Mouse (Mus musculus) bone marrow, adult 2 months (tissue): ENCODE measurements around the gene Gm3045. TPM values are rescaled to one million over a fixed set of nuclear protein-coding genes. Genes with fewer than 3 reads are reported as not detected.
A peak's percentile ranks its signal among the peaks of the same experiment; 100 is the strongest.

Experiments
- H3K27ac ChIP-seq: fragments of 200-500 bp; 2 replicates; pipeline ENCODE4 v1.5.1; 2012; ENCODE audit warnings: low read depth, mild to moderate bottlenecking, control low read depth, inconsistent platforms, low read length; ENCODE audit not compliant: control insufficient read depth, poor library complexity, insufficient read depth
- H3K4me1 ChIP-seq: fragments of 200-500 bp; 2 replicates; pipeline ENCODE4 v1.6.1; 2011; ENCODE audit warnings: low read length; ENCODE audit not compliant: control insufficient read depth, insufficient read depth
- H3K4me3 ChIP-seq: fragments of 200-500 bp; replicated peaks from 2 replicates; pipeline ENCODE3; 2011; ENCODE audit warnings: mild to moderate bottlenecking, low read depth, low read length, control low read depth; ENCODE audit not compliant: control insufficient read depth
- CTCF ChIP-seq: fragments of 200-500 bp; IDR thresholded peaks from 2 replicates; pipeline ENCODE4 v1.5.1; 2011; ENCODE audit warnings: low read length, control low read depth; ENCODE audit not compliant: control insufficient read depth, insufficient read depth
- POLR2A ChIP-seq: fragments of 200-500 bp; IDR thresholded peaks from 2 replicates; pipeline ENCODE4 v1.6.1; 2011; ENCODE audit warnings: low read depth, mild to moderate bottlenecking, control low read depth, low read length, borderline replicate concordance; ENCODE audit not compliant: control insufficient read depth
- WGBS: fragments of 180-500 bp; shearing (Covaris S2); methylation state at CpG from one replicate; pipeline ENCODE4 v1.1.7; 2018; 5-methylcytosine and 5-hydroxymethylcytosine counted together
- polyA plus RNA-seq: library from polyadenylated mRNA; stranded (reverse); fragments of >200 nt; gene quantifications from 2 replicates; pipeline ENCODE4 v1.2.4, GENCODE M21; 2011; ENCODE audit warnings: low replicate concordance; ENCODE audit not compliant: missing spikeins, insufficient read depth, insufficient read length

Gm3045 gene
- polyA plus RNA-seq, 1 experiment, result not detected

DNA sequence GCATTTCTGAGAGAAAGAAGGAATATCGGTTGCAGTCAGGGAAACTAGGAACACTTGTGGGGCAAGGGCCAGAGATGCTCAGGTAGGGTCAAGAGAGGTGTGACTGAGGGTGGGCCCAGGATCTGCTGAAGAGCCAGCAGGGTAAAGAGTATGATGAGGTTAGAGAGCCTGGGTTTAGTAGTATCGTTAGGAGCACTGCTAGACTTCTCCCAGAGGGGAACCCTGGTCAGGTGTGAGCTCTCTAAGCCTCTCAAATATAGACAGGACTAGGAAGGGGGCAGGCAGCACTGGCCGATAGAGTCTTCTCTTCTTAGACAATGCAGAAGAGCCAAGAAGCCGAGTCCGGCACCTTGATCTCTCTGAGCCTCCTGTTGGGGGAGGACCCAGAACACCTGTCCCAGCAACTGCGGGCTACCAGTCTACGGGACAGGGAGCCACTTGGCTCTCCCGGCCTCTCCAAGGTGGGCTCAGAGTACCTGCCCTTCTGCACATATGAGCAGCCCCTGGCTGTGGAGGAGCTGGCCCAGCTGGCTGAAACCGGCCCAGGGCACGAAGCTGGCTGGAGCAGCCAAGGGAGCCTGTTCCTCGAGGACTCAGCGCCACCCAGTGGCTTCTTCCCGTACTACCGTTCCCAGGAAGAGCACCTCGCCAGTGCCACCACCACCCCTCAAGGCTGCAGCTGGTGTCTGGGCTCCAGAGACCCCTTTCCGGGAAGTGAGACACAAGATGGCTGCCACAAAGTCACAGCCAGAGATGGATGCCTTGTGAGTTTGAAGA, 2.5 kb downstream of the Gm3045 start:
- Histone ChIP-seq H3K4me1 (no peaks in the 10 kb centered on the region), H3K27ac (no peak overlapping the region), H3K4me3 (no peak overlapping the region)
- TF ChIP-seq CTCF, result peak; percentile 56; the same call in 1 of the 2 replicates
- TF ChIP-seq POLR2A, result no peak
- WGBS, result 33% methylated on average over 16 of the region's 16 CpGs

DNA sequence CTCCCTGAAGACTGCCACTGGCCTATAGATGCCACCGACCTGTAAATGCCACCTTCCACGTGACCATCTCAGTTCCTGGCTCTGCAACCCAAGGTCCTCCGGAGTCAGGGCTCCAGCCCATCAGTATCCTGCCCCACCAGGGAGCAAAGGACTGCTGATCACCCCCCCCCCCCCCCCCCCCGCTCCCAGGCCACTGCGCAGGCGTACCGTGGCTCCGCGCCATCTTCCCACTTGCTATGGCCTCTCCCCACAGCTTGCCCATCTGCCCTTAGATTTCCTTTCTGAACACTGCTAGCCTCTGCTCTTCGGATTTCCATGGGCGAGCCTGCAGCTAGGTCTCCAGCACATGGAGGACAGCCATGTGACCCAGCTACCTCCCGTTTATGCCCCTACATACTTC, 6.1 kb downstream of the Gm3045 start:
- Histone ChIP-seq H3K4me3 (no peak overlapping the region), H3K27ac (no peak overlapping the region), H3K4me1 (no peaks in the 10 kb centered on the region)
- TF ChIP-seq CTCF (no peak), POLR2A (no peak)
- 78% methylated on average over 12 of the region's 12 CpGs for WGBS

DNA sequence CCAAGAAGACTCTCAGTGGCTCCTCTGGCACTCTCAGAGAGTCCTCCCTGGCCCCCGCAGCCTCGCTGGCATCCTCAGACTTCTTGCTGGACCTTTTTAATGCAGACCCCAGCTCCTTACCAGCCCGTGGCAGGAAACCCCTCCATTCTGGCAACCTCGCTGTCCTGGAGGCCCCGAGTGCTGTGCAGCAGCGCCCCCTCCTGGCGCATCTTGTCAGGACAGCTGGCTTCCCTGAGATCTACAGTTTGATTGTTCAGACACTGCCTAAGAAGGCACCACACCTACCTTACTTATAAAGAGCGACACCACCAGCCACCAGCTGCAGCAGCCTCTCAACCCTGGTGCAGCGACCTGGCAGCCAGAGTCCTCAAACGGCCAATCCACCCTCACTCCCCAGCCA, 7.1 kb downstream of the Gm3045 start:
- Histone ChIP-seq H3K4me1 (no peaks in the 10 kb centered on the region), H3K27ac (no peak overlapping the region), H3K4me3 (no peak overlapping the region)
- TF ChIP-seq POLR2A, result no peak
- peak; percentile 54 for TF ChIP-seq CTCF
- 18% methylated on average over 10 of the region's 10 CpGs for WGBS

DNA sequence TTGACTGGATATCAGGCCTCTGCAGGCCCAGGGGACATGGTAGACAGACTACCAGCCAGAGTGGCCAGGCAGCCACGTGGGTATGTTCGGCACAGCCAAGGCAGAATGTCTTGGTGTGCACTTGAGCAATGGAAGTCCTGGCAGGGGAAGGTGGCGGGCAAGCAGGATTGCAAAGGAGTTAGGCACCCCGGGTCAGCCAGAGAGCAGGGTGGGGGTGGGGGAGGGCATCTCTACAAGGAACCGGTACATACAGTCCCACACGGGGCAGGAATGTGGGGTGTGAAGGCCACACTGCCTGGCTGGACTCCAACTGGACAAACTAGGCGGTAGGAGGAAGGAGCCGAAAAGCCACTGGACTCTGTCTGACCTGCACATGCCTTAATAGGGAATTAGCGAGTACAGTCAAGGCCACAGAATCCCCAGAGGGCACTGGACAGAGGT, 7.9 kb downstream of the Gm3045 start:
- Histone ChIP-seq H3K4me3 (no peak overlapping the region), H3K4me1 (no peaks in the 10 kb centered on the region), H3K27ac (no peak overlapping the region)
- TF ChIP-seq POLR2A (no peak), CTCF (no peak)
- WGBS, result 81% methylated on average over 9 of the region's 9 CpGs

DNA sequence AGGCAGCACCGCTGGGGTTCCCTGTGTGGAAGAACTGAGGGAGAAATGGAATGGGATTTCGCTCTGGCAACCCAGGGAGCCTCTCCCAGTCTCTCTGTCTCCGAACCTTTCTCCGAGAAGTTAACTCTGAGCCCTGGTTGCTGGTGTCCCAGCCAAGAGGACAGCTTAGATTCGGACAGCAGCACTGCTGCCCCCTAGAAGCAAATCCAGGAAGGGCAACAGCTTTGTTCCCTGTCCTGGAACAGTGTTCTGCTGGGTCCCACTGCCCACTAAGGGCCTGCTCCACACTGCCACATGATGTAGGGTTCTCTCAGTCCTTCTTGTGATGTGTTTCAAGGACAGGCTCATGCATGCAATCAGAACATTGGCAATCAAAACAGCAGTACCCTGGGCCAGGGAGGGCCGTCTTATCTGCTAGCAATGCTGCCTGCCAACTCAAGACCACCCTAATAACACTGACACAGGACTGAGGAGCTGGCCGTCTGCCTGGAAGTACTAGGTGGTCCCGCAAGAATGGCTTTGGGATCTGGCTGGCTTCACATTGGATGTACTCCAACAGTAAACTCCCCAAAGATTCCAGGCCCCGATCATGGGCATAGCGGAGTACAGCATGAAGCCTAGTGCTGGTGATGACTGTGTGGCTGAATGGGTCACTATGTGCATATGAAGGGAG, 9.4 kb downstream of the Gm3045 start:
- H3K4me3 ChIP-seq, result no peak overlapping the region
- H3K4me1 ChIP-seq, result no peaks in the 10 kb centered on the region
- no peak for TF ChIP-seq POLR2A
- no peak for TF ChIP-seq CTCF
- 78% methylated on average over 10 of the region's 10 CpGs for WGBS
- H3K27ac ChIP-seq, result no peak overlapping the region

DNA sequence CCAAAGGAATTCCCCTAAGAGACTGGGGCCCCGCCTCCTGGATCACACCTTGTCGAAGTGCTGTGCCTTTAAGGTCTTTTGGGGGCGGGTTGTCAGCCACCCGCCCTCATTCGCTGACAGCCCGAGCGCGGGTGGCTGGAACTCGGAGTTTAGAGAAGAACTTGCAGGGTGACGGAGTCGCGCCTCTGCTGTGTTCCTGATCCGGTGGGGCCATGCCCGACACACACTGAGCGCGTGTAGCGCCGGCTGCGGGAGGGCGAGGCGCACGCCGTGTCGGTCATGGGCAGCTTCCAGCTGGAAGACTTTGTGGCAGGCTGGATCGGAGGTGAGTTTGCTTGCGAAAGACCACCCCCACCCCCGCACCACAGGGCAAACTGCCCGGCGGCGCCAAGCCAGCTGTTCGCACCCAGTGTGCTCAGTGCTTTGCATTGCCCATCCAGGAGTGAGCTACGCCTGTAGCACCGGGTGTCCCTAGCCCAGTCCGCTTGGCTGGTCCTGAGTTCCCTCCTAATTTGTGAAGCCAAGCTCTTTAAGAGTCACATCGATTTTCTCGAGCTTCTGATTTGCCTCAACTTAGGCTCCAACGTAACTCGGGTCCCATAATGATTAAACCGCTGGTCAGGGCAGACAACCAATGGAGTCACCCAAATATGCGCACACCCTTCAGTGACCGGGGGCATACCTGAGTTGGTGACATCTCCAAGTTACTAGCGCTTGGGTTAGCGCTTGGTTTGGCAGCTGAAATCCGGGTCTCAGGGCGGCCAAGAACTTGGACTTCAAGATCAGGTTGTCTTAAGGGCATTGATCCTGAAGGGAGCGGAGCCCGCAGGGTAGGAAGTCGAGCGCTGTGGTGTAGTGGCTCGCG, 12.0 kb downstream of the Gm3045 start, which contains the start of gene Slc25a48:
Gene Slc25a48 (plus strand): TSS at position 145 of the 865 bp plus-strand sequence.
- Histone ChIP-seq H3K27ac (no peak within 1 kb of the TSS), H3K4me3 (no peak within 1 kb of the TSS), H3K4me1 (no peaks in the 10 kb centered on the region)
- WGBS, result 4% methylated on average over 51 of the region's 51 CpGs
- TF ChIP-seq POLR2A (no peak), CTCF (no peak)

DNA sequence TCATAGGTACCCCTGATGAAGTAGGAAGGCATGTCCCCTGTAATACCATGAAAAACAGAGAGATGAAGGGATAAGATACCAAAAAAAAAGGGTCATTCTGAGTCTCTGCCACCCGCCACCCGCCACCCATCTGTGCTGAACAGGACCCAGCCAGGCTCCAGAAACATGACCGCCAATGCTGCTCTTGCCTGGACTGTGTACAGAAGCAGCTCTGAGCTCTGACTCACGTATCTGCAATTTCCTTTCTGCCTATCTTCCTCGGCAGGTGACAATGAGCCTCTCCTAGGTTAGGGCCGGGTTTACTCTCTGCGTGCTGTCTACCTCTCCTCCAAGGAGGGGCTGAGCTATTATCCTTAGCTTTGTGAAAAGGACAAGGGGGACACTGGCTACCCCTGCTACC, 17.0 kb downstream of the Gm3045 start:
- TF ChIP-seq CTCF (no peak), POLR2A (no peak)
- WGBS, result 75% methylated on average over 7 of the region's 7 CpGs

DNA sequence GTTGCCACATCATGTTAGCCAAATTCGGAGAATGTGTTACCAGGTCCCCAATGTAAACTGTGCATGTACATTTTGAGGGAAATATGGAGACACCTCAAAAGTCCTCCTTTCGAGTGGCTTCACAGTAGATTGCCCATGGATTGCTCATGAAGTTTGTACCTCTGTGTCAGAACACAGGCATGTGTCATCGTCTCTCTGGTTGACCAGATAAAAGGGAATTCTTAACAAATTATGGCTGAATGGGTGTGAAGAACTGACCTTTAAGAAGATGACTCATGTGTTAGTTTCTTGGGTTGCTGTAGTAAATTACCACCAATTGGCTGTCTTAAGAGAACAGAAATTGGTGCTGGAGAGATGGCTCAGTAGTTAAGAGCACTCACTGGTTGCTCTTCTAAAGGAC, 17.7 kb downstream of the Gm3045 start:
- Histone ChIP-seq H3K27ac (no peak overlapping the region), H3K4me3 (no peak overlapping the region), H3K4me1 (no peaks in the 10 kb centered on the region)
- WGBS, result 78% methylated on average over 3 of the region's 3 CpGs
- no peak for TF ChIP-seq POLR2A
- TF ChIP-seq CTCF, result no peak

More for the DNA sequence above, 17.0 kb downstream of the Gm3045 start:
- Histone ChIP-seq H3K4me1 (no peaks in the 10 kb centered on the region), H3K4me3 (no peak overlapping the region), H3K27ac (no peak overlapping the region)
